Mouse (Mus musculus) brain, adult 2 months (tissue): ENCODE measurements around the gene Cnbp.
A peak's percentile ranks its signal among the peaks of the same experiment; 100 is the strongest.

Source experiments
- DNase-seq: peaks from one replicate; pipeline ENCODE4 v3.0.0; 2011; ENCODE audit warnings: low read depth, low spot score

Gene Cnbp

DNA sequence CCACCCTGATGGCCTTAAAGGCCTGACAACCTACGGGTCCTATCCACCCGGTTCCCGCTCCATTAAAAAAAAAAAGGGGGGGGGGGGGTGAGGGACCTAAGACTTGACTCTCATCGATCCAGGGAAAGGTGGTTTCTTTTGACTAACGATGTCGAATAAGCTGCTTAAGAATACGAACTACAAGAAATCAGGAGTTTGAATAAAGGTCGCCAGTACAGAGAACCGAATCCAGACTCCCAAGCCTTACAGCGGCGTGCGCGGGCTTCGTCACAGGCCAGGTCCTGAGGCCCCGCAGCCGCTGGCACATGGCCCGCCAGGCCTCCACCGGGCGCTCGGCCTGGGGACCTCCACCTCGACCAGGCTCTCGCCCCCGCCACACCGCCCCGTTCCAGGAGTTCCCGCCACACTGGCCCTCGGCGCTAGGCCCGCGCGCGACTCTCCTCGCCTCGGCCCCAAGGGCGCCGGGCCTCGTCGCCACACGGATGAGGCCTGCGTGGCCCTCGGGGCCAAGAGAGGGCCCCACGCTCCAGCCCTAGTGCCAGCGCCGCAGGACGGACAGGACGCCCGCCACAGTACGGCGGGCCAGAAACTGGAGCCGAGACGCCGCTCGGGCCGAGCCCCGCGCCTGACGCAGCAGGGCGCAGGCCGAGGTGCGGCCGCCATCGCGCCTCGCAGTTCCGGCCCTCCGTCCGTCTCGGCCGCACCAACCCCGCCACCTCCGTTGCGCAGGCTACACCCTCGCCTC lies 579 bp downstream of the Cnbp start:
- DNase-seq, result peak; percentile 65

GRCm38 (mm10) chr6:87849780-87850154 lies 1.1 kb downstream of the Cnbp start:
- DNase-seq, result no peak

DNA sequence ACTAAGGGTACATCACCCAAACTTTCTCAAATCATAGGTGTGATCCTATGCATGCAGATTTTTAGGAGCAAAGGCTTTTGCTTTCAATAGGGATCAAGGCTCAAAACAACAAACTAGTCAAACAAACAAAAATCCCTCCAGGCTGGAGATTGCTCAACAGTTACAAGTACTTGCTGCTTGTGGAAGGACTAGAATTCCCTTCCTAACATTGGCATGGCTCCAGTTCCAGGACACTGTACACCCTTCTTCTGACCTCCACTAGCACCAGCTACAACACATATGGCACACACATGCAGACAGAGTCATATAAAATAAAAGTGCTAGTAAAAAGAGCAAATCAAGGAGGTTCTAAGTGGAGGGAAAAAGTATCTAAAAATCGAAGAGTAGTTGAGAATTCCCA lies 4.1 kb downstream of the Cnbp start:
- DNase-seq, result no peak

DNA sequence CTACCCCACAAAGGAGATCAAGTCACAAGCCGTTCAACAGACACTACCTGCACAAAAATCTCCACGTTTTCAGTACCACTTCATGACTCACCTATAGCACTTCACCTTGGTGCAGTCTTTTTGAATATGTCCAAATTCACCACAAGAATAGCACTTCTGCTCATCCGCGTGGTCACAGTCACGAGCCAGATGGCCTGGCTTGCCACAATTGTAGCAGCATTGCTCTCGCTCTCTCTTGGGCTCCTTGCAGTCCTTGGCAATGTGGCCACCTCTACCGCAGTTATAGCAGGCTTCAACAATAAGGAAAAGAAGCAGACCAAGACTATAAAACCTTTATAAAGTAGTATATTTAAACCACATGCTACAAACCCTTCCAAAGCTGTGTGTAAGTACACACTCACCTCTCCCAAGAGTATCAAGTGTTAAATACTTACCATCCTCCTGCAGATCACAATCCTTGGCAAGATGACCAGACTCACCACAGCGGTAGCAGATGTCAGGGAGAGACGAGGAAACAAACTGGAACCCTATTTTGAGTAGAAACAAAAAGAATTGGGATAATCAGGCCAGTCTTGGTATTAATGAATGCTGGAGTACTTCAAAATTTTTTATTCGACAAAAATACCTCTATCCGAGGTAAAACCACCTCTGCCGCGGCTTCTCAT lies 5.7 kb downstream of the Cnbp start:
- DNase-seq, result peak; percentile 78

GRCm38 (mm10) chr6:87842254-87842653 lies 8.7 kb downstream of the Cnbp start:
- no peak for DNase-seq

- no peak for DNase-seq
Measured at GRCm38 (mm10) chr6:87841635-87842034, 9.3 kb downstream of the Cnbp start.

DNA sequence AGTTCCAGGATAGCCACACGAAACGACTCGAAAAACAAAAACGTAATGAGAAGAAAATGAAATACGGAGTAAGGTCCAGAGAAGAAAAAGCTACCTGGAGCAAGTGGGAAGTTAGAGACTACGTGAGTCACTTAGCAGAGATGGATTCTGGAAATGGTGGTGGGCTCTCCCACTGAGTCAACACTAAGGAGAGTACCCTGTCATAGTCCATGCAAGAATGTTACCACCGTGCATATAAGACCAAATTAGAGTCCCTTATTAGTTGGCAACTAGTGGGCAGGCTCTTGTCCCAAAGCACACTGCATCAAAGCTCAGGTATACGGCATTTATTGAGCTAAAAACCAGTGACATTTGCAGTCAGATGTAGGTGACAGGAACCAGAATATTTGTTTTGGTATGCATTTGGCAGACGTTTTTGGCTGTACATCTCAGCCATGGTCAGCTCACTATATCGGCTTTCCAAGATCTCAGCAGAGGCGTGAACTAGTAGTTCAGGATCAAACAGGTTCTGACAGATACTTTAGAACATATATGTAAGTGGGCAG lies 11.0 kb downstream of the Cnbp start:
- no peak for DNase-seq

DNA sequence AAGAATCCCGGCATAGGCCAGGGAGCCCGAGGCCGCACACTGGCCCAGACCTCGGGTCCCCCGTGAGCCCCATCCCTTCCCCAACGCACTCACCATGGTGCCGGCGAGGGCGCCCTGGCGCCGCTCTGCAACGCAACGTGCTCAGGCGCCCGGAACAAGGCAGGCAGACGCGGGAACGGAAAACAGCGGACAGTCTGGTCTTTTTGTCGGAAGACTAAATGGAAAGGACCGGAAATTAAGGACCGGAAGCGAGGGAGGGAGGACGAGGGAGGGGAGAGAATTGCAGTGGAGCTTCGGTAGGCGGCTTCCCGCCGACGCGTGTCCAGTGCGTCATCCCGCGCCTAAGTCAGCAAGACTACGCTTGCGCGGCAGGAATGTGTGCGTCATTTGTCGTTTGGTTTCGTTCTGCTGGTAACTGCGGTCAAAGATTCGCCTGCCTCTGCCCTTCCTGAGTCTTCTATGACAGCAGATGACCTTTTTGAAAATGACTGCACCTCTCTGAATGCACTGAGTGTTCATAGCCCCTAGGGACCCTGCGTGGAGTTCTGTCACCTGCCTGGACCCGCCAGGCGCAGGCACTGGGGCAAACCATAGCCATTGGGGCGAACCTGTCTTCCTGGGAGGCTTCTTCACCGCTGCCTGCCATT lies 12.2 kb downstream of the Cnbp start, which contains the start of gene Isy1:
Gene Isy1 (minus strand): TSS at position 248 of the 647 bp plus-strand sequence.
- DNase-seq, result peak; percentile 100

- no peak for DNase-seq
Measured at GRCm38 (mm10) chr6:87835695-87836094, 15.2 kb downstream of the Cnbp start, which contains the start of gene Gm45140. Gene Gm45140 (minus strand): TSS chr6:87835795.

GRCm38 (mm10) chr6:87820366-87820765 lies 30.5 kb downstream of the Cnbp start:
- DNase-seq, result no peak

- no peak for DNase-seq
Measured at GRCm38 (mm10) chr6:87814486-87814885, 36.4 kb downstream of the Cnbp start.

DNA sequence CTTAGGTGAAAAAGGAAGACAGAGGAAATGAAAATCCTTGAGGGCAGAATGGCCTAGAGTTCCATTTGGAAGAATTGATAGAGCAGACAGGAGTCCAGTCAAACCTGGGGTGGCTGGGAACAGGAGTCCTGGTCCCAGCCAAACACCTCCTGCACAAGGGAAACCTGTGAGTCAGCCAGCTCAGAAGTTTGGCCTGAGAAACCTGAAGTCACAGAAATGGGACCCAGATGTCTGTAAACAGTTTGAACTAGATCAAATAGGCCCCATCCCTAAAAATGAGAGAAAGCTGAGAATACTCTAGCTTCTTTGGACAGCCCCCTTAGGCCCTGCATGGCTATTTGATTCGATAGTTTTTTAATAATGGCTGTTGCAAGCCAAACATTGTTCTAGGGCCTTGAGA lies 38.2 kb downstream of the Cnbp start:
- no peak for DNase-seq

GRCm38 (mm10) chr6:87811675-87812338 lies 39.1 kb downstream of the Cnbp start, which contains the start of gene Rab43:
Gene Rab43 (minus strand): TSS chr6:87812164.
- peak; percentile 95 for DNase-seq

GRCm38 (mm10) chr6:87810713-87811669 lies 39.9 kb downstream of the Cnbp start:
- DNase-seq, result peak; percentile 69

- DNase-seq, result no peak
Measured at GRCm38 (mm10) chr6:87810311-87810710, 40.6 kb downstream of the Cnbp start.

DNA sequence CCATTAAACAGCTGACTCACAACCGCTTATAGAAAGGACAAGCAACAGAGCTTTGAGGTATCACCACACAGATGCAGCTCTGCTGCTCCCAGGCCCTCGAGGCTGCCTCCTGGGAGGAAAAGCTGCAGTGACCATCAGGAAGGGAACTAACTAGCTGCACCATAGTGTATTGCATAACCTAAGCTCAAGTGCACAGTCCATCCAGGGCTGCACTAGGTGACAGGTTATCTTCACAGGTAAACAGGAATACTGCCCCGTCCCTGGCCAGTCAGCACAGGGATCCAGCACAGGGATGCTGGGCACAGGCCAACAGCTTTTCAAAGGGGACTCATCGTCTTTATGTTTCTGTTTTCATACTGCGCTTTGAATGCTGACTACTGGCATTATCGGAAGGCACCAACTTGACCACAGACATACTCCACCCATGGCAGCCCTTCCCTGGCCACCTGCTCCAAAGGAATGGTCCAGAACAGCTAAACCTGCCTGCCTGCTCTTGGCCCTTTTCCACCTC lies 41.2 kb downstream of the Cnbp start:
- peak; percentile 52 for DNase-seq

DNA sequence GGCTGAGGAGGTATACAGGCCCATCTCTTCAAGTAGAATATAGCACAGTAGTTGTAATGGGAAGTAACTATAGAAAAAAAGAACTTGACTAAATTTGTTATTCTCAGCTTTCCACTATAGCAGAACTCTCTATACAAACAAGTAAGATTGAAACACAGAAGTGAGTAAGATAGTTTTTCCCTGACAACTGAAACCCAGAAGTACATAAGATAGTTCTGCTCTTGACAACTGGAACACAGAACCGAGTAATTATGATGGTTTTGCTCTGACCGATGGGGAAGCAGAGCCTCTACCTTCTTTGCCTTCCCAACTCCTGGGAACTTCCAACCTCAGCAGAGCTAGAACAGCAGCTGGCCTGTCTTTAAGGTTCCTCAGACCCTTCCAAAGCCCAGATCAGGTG lies 41.8 kb downstream of the Cnbp start:
- no peak for DNase-seq

DNA sequence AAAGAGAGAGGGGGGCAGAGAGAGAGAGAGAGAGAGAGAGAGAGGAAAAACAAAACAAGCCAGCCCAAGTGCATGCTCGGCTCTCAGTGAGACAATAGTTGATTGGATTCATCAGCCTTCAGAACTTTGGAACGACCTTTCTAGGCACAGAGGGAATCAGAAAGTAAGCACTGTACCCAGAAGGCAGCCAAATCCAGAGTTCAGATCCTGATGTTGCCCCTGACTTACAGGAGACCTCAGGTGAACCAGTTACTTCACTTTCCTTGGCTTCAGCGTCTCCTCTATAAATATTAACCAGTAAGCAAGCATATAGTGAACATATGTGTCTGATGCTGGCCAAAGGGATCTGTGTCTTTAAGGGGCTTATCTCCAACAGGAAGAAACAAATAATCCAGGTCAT lies 42.4 kb downstream of the Cnbp start:
- DNase-seq, result no peak

- DNase-seq, result no peak
Measured at GRCm38 (mm10) chr6:87807735-87808440, 43.0 kb downstream of the Cnbp start.

DNA sequence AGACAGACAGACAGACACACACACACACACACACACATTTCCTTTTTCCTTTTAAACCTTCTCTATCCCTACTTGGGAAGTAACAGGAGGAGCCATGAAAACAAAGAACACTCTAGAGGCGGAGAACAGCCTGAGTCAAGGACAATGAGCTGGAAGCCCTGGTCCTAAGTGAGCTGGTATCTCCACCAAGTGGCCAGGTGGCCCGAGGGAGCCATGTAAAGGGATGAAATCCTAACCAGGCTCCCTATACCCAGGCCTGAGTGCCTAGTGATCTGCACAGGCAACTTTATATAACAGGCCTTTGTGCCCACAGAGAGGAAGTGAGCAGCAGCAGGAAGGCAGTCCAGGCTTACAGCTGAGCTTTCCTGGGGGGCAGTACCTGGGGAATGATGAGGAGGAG lies 44.0 kb downstream of the Cnbp start:
- DNase-seq, result peak; percentile 24
